Mouse (Mus musculus) erythroblast, embryonic 14.5 days (primary cell): ENCODE data around the gene Ppa1. TPM values are rescaled to one million over a fixed set of nuclear protein-coding genes. Genes with fewer than 3 reads are reported as not detected.

ENCODE experiments used
- H3K27me3 ChIP-seq: 2 replicates; pipeline ENCODE4 v1.6.1; 2012; ENCODE audit warnings: inconsistent platforms; ENCODE audit not compliant: control insufficient read depth
- H3K36me3 ChIP-seq: 2 replicates; pipeline ENCODE4 v1.6.1; 2012; ENCODE audit warnings: mild to moderate bottlenecking, inconsistent platforms; ENCODE audit not compliant: control insufficient read depth
- H3K4me1 ChIP-seq: 2 replicates; pipeline ENCODE4 v1.6.1; 2012; ENCODE audit warnings: inconsistent platforms; ENCODE audit not compliant: control insufficient read depth
- H3K4me3 ChIP-seq: replicated peaks from 2 replicates; pipeline ENCODE3; 2012; ENCODE audit warnings: moderate library complexity, mild to moderate bottlenecking, inconsistent platforms
- H3K9me3 ChIP-seq: 2 replicates; pipeline ENCODE4 v1.6.1; 2012; ENCODE audit warnings: low read length, inconsistent platforms, mixed read lengths; ENCODE audit not compliant: control insufficient read depth
- GATA1 ChIP-seq: IDR thresholded peaks from 2 replicates; pipeline ENCODE4 v1.6.1; 2012; ENCODE audit warnings: low read length, inconsistent platforms, mixed read lengths
- TAL1 ChIP-seq: IDR thresholded peaks from 3 replicates; pipeline ENCODE4 v1.6.1; 2012; ENCODE audit warnings: low read length, inconsistent platforms, mixed read lengths
- polyA plus RNA-seq: library from polyadenylated mRNA; stranded (reverse); fragments of >175 nt; gene quantifications from 2 replicates; pipeline ENCODE4 v1.2.3, GENCODE M21; 2012

Ppa1 gene
- polyA plus RNA-seq, 1 experiment, result 2.1 TPM

- Histone ChIP-seq H3K36me3 (no peaks in the 10 kb centered on the region), H3K27me3 (peaks cover 3% of the 10 kb centered on the region; the same call in 1 of the 2 replicates), H3K4me1 (no peaks in the 10 kb centered on the region), H3K4me3 (no peak overlapping the region), H3K9me3 (no peaks in the 10 kb centered on the region)
- TF ChIP-seq TAL1 (no peak), GATA1 (no peak)
Measured at GRCm38 (mm10) chr10:61632445-61632844, 15.9 kb upstream of the Ppa1 start.

GRCm38 (mm10) chr10:61637055-61637454 is 11.3 kb upstream of the Ppa1 start:
- H3K27me3 ChIP-seq, result peaks cover 10% of the 10 kb centered on the region; the same call in 1 of the 2 replicates
- TF ChIP-seq GATA1, result no peak
- no peak overlapping the region for H3K4me3 ChIP-seq
- H3K9me3 ChIP-seq, result no peaks in the 10 kb centered on the region
- H3K36me3 ChIP-seq, result no peaks in the 10 kb centered on the region
- no peaks in the 10 kb centered on the region for H3K4me1 ChIP-seq

GRCm38 (mm10) chr10:61640363-61640762 is 8.0 kb upstream of the Ppa1 start:
- no peaks in the 10 kb centered on the region for H3K4me1 ChIP-seq
- H3K4me3 ChIP-seq, result no peak overlapping the region
- no peaks in the 10 kb centered on the region for H3K36me3 ChIP-seq
- no peaks in the 10 kb centered on the region for H3K9me3 ChIP-seq
- no peak for TF ChIP-seq GATA1
- no peak for TF ChIP-seq TAL1
- peaks cover 12% of the 10 kb centered on the region; the same call in 1 of the 2 replicates for H3K27me3 ChIP-seq

GRCm38 (mm10) chr10:61646557-61646956 is 1.8 kb upstream of the Ppa1 start:
- H3K9me3 ChIP-seq, result no peaks in the 10 kb centered on the region
- TF ChIP-seq TAL1 (no peak), GATA1 (no peak)
- peaks cover 5% of the 10 kb centered on the region for H3K36me3 ChIP-seq
- peaks cover 2% of the 10 kb centered on the region; the same call in 1 of the 2 replicates for H3K27me3 ChIP-seq
- H3K4me3 ChIP-seq, result no peak overlapping the region
- H3K4me1 ChIP-seq, result peaks cover 23% of the 10 kb centered on the region

- Histone ChIP-seq H3K27me3 (no peaks in the 10 kb centered on the region; the same call in 1 of the 2 replicates), H3K36me3 (peaks cover 11% of the 10 kb centered on the region), H3K4me3 (peak overlapping the region; percentile 87), H3K4me1 (peaks cover 23% of the 10 kb centered on the region), H3K9me3 (no peaks in the 10 kb centered on the region)
- peak; percentile 14; the same call in 1 of the 2 replicates for TF ChIP-seq GATA1
- peak; percentile 74 for TF ChIP-seq TAL1
Measured at GRCm38 (mm10) chr10:61648737-61649645, 639 bp downstream of the Ppa1 start.

GRCm38 (mm10) chr10:61654105-61654504 is 5.8 kb downstream of the Ppa1 start:
- H3K27me3 ChIP-seq, result no peaks in the 10 kb centered on the region
- peaks cover 9% of the 10 kb centered on the region for H3K4me1 ChIP-seq
- H3K4me3 ChIP-seq, result no peak overlapping the region
- peaks cover 25% of the 10 kb centered on the region for H3K36me3 ChIP-seq
- no peaks in the 10 kb centered on the region for H3K9me3 ChIP-seq
- TF ChIP-seq GATA1 (no peak), TAL1 (no peak)

GRCm38 (mm10) chr10:61654691-61655090 is 6.3 kb downstream of the Ppa1 start:
- Histone ChIP-seq H3K4me3 (no peak overlapping the region), H3K9me3 (no peaks in the 10 kb centered on the region), H3K27me3 (no peaks in the 10 kb centered on the region), H3K36me3 (peaks cover 30% of the 10 kb centered on the region), H3K4me1 (peaks cover 4% of the 10 kb centered on the region)
- TF ChIP-seq GATA1 (no peak), TAL1 (no peak)

GRCm38 (mm10) chr10:61655188-61655587 is 6.8 kb downstream of the Ppa1 start:
- TF ChIP-seq TAL1, result no peak
- TF ChIP-seq GATA1, result no peak
- Histone ChIP-seq H3K27me3 (no peaks in the 10 kb centered on the region), H3K36me3 (peaks cover 33% of the 10 kb centered on the region), H3K9me3 (no peaks in the 10 kb centered on the region), H3K4me1 (peaks cover 4% of the 10 kb centered on the region), H3K4me3 (no peak overlapping the region)

- no peaks in the 10 kb centered on the region for H3K9me3 ChIP-seq
- H3K36me3 ChIP-seq, result peaks cover 44% of the 10 kb centered on the region
- no peaks in the 10 kb centered on the region for H3K27me3 ChIP-seq
- no peak for TF ChIP-seq TAL1
- no peak for TF ChIP-seq GATA1
- H3K4me1 ChIP-seq, result peaks cover 2% of the 10 kb centered on the region; the same call in 1 of the 2 replicates
- H3K4me3 ChIP-seq, result no peak overlapping the region
Measured at GRCm38 (mm10) chr10:61656928-61657882, 8.9 kb downstream of the Ppa1 start.
